Mouse (Mus musculus): ENCODE measurements around the gene Lamp3. TPM values are rescaled to one million over a fixed set of nuclear protein-coding genes. Genes with fewer than 3 reads are reported as not detected.
"Not testable (repeated sequence)": the region's sequence is repeated elsewhere in the genome, so short reads cannot be mapped to it uniquely, and the experiment has no call there.

Gene Lamp3
- not detected in 2 replicates for polyA plus RNA-seq (2016; fragmentation: Nextera tagmentation; extraction: Ambion mirVana)

GRCm38 (mm10) chr16:19706216-19706615 is at the start of gene Lamp3:
Gene Lamp3, minus strand, starts transcription at chr16:19706375.
- H3K4me1 ChIP-seq: no peaks in the 10 kb centered on the region
- no peak within 1 kb of the TSS for H3K27ac ChIP-seq
- no peak within 1 kb of the TSS for H3K4me2 ChIP-seq (replicated peaks)
- no peaks in the 10 kb centered on the region for H3K36me3 ChIP-seq
- no peaks in the 10 kb centered on the region for H3K9me3 ChIP-seq
- H3K9ac ChIP-seq: no peak within 1 kb of the TSS
- no peak for ATAC-seq (ENCODE audit: low FRiP score, low read depth)
- H3K4me3 ChIP-seq: no peak within 1 kb of the TSS
- no peaks in the 10 kb centered on the region for H3K27me3 ChIP-seq (replicated peaks)

GRCm38 (mm10) chr16:19732896-19733295 is 26.7 kb upstream of the Lamp3 start:
- Histone ChIP-seq H3K4me1 (no peaks in the 10 kb centered on the region), H3K9ac (no peak overlapping the region), H3K4me3 (no peak overlapping the region), H3K27me3 (replicated peaks) (no peaks in the 10 kb centered on the region), H3K4me2 (replicated peaks) (no peak overlapping the region), H3K27ac (no peak overlapping the region), H3K36me3 (no peaks in the 10 kb centered on the region), H3K9me3 (no peaks in the 10 kb centered on the region)
- ATAC-seq (ENCODE audit: low FRiP score, low read depth): no peak
- 85% methylated on average over 1 of the region's 1 CpGs for WGBS

DNA sequence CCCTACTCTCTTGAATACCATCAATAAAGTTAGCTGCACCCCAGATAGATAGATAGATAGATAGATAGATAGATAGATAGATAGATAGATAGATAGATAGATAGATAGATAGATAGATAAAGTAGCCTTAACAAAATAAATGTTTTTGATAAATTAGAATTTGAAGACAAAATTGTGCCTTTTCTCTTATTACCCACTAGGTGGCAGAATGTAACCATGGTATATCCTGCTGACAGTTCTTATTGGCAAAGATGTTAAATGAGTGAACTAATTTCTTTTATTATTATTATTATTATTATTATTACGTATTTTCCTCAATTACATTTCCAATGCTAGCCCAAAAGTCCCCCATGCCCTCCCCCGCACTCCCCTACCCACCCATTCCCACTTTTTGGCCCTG is 18.0 kb upstream of the Lamp3 start:
- not testable (repeated sequence) for H3K4me1 ChIP-seq; H3K9ac ChIP-seq; H3K27ac ChIP-seq; H3K27me3 ChIP-seq (replicated peaks); H3K9me3 ChIP-seq; H3K4me2 ChIP-seq (replicated peaks); ATAC-seq (ENCODE audit: low FRiP score, low read depth); H3K36me3 ChIP-seq; H3K4me3 ChIP-seq
- whole genome bisulfite sequencing: 40% methylated on average over 2 of the region's 2 CpGs

DNA sequence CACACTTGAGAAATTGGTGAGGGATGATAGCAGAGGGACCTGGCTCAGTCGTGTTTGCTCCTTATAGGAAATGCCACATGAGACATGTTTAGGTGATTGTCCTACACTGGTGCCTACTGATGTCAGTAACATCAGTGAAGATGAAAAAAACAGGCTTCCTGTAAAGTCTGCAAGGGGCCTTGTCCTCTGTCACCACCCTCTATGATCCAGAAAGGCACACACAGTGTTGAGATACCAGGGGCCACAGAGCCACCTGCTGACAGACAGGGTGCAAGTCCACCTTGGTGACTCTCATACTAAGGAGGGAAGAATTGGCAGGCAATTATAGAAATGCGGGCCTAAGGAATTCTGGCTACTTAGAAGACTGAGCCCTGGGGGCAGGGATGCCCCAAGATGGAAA is 14.8 kb upstream of the Lamp3 start:
- Histone ChIP-seq H3K4me3 (no peak overlapping the region), H3K9me3 (no peaks in the 10 kb centered on the region), H3K9ac (no peak overlapping the region), H3K4me1 (no peaks in the 10 kb centered on the region), H3K27ac (no peak overlapping the region), H3K4me2 (replicated peaks) (no peak overlapping the region), H3K36me3 (no peaks in the 10 kb centered on the region), H3K27me3 (replicated peaks) (no peaks in the 10 kb centered on the region)
- WGBS: 56% methylated on average over 2 of the region's 2 CpGs
- ATAC-seq (ENCODE audit: low FRiP score, low read depth): no peak

- no peak overlapping the region for H3K27ac ChIP-seq
- H3K4me3 ChIP-seq: no peak overlapping the region
- WGBS: 87% methylated on average over 1 of the region's 1 CpGs
- H3K9ac ChIP-seq: no peak overlapping the region
- no peaks in the 10 kb centered on the region for H3K4me1 ChIP-seq
- no peaks in the 10 kb centered on the region for H3K9me3 ChIP-seq
- H3K27me3 ChIP-seq (replicated peaks): no peaks in the 10 kb centered on the region
- H3K36me3 ChIP-seq: no peaks in the 10 kb centered on the region
- ATAC-seq (ENCODE audit: low FRiP score, low read depth): no peak
- no peak overlapping the region for H3K4me2 ChIP-seq (replicated peaks)
These were observed 1.2 kb upstream of the Lamp3 start for GRCm38 (mm10) chr16:19707381-19707780.

GRCm38 (mm10) chr16:19699207-19699606 is 7.0 kb downstream of the Lamp3 start:
- H3K4me1 ChIP-seq: no peaks in the 10 kb centered on the region
- ATAC-seq (ENCODE audit: low FRiP score, low read depth): no peak
- no peaks in the 10 kb centered on the region for H3K27me3 ChIP-seq (replicated peaks)

GRCm38 (mm10) chr16:19670768-19671357 is 35.3 kb downstream of the Lamp3 start:
- no peak overlapping the region for H3K27ac ChIP-seq
- no peaks in the 10 kb centered on the region for H3K9me3 ChIP-seq
- 92% methylated on average over 2 of the region's 2 CpGs for WGBS
- no peak overlapping the region for H3K9ac ChIP-seq
- H3K27me3 ChIP-seq (replicated peaks): no peaks in the 10 kb centered on the region
- no peaks in the 10 kb centered on the region for H3K36me3 ChIP-seq
- H3K4me1 ChIP-seq: no peaks in the 10 kb centered on the region
- no peak overlapping the region for H3K4me2 ChIP-seq (replicated peaks)
- no peak for ATAC-seq (ENCODE audit: low FRiP score, low read depth)
- no peak overlapping the region for H3K4me3 ChIP-seq

More at GRCm38 (mm10) chr16:19699207-19699606, 7.0 kb downstream of the Lamp3 start:
- Histone ChIP-seq H3K36me3 (no peaks in the 10 kb centered on the region), H3K4me2 (replicated peaks) (no peak overlapping the region), H3K9me3 (no peaks in the 10 kb centered on the region), H3K4me3 (no peak overlapping the region), H3K27ac (no peak overlapping the region), H3K9ac (no peak overlapping the region)

- Histone ChIP-seq H3K36me3 (no peaks in the 10 kb centered on the region), H3K4me2 (replicated peaks) (no peak overlapping the region), H3K9me3 (no peaks in the 10 kb centered on the region), H3K27ac (no peak overlapping the region), H3K27me3 (replicated peaks) (no peaks in the 10 kb centered on the region), H3K4me3 (no peak overlapping the region), H3K9ac (no peak overlapping the region), H3K4me1 (no peaks in the 10 kb centered on the region)
- ATAC-seq (ENCODE audit: low FRiP score, low read depth): no peak
- 60% methylated on average over 1 of the region's 1 CpGs for WGBS
These were observed 39.9 kb downstream of the Lamp3 start for GRCm38 (mm10) chr16:19666312-19666711.

DNA sequence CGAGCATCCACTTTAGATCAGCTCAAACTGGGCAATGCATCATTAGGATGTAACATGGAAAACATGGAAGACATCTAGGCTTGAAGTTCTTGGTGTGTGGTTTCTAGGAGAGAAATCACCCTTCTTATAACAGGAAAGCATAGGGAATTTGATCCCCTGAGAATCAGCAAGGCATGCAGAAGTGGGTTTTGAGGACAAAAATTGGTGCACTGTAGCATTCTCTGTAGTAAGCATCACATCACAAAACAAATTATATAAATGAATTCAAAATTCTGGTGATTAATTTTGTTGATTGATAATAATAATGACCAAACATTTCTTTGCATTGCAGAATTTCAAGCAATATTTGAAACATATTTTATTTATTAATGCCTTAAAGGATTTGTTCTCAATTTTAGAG is 76.4 kb downstream of the Lamp3 start, which contains the start of gene Olfr171:
TSS of gene Olfr171 (minus strand) at position 101 of the 400 bp plus-strand sequence.
- H3K36me3 ChIP-seq: no peaks in the 10 kb centered on the region
- no peak for ATAC-seq (ENCODE audit: low FRiP score, low read depth)
- whole genome bisulfite sequencing: 80% methylated on average over 1 of the region's 1 CpGs
- H3K27me3 ChIP-seq (replicated peaks): no peaks in the 10 kb centered on the region
- no peak within 1 kb of the TSS for H3K4me3 ChIP-seq
- H3K9ac ChIP-seq: no peak within 1 kb of the TSS
- no peak within 1 kb of the TSS for H3K27ac ChIP-seq
- H3K4me2 ChIP-seq (replicated peaks): no peak within 1 kb of the TSS
- no peaks in the 10 kb centered on the region for H3K4me1 ChIP-seq
- peaks cover 11% of the 10 kb centered on the region; the same call in 1 of the 2 replicates for H3K9me3 ChIP-seq

GRCm38 (mm10) chr16:19611782-19612181 is 94.4 kb downstream of the Lamp3 start, which contains the start of gene Olfr170:
Gene Olfr170, minus strand, starts transcription at chr16:19611882.
- H3K27me3 ChIP-seq (replicated peaks); H3K4me3 ChIP-seq; ATAC-seq (ENCODE audit: low FRiP score, low read depth); H3K27ac ChIP-seq; H3K9me3 ChIP-seq; H3K4me2 ChIP-seq (replicated peaks); H3K36me3 ChIP-seq; H3K9ac ChIP-seq; H3K4me1 ChIP-seq: not testable (repeated sequence)
- WGBS: 91% methylated on average over 2 of the region's 2 CpGs

Other genes with a start within 250 kb of the Lamp3 start
- gene Olfr166, start 222.7 kb downstream of the Lamp3 start, polyA plus RNA-seq (2016; fragmentation: Nextera tagmentation; extraction: Ambion mirVana): not detected in 2 replicates
- not detected in 2 replicates for gene Olfr167, start 184.1 kb downstream of the Lamp3 start, polyA plus RNA-seq (2016; fragmentation: Nextera tagmentation; extraction: Ambion mirVana)
- gene Olfr168, start 170.8 kb downstream of the Lamp3 start, polyA plus RNA-seq (2016; fragmentation: Nextera tagmentation; extraction: Ambion mirVana): not detected in 2 replicates
- not detected in 2 replicates for gene Olfr169, start 134.6 kb downstream of the Lamp3 start, polyA plus RNA-seq (2016; fragmentation: Nextera tagmentation; extraction: Ambion mirVana)
- gene Olfr170, start 94.5 kb downstream of the Lamp3 start, polyA plus RNA-seq (2016; fragmentation: Nextera tagmentation; extraction: Ambion mirVana): not detected in 2 replicates
- gene Olfr171, start 76.5 kb downstream of the Lamp3 start, polyA plus RNA-seq (2016; fragmentation: Nextera tagmentation; extraction: Ambion mirVana): not detected in 2 replicates
- 42.8 and 43.7 TPM in 2 replicates for gene B3gnt5, start 53.8 kb upstream of the Lamp3 start, polyA plus RNA-seq (2016; fragmentation: Nextera tagmentation; extraction: Ambion mirVana)

Data from neural tube, embryonic 12.5 days (tissue).